Mouse (Mus musculus) thymus, adult 2 months (tissue): Measurements from ENCODE around the gene Olfml2b.

Experiments used
- CTCF ChIP-seq: fragments of 200-500 bp; IDR thresholded peaks from 2 replicates; pipeline ENCODE4 v1.5.1; 2012; ENCODE audit warnings: mild to moderate bottlenecking, control low read depth, low read length, moderate library complexity, borderline replicate concordance; ENCODE audit not compliant: control insufficient read depth, poor library complexity, insufficient read depth; ENCODE audit errors: extremely low read depth
- POLR2A ChIP-seq: fragments of 200-500 bp; IDR thresholded peaks from 2 replicates; pipeline ENCODE4 v1.6.1; 2012; ENCODE audit warnings: mild to moderate bottlenecking, low read length, control low read depth, moderate library complexity; ENCODE audit not compliant: control insufficient read depth, poor library complexity, insufficient read depth; ENCODE audit errors: extremely low read depth

DNA sequence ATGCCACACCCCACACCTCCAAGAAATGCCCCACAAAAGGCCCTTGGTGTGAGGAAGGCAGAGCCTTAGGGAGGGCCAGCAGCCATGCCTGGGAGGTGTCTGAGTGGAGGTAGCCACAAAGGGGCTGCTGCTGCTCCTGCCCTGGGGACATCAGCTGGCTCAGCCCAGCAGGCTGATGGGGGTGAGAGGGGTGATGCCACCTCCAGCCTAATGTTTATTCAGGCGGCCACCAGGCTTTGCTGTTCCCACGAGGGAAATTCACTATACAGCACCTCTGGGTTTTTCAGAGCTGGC lies 12.8 kb downstream of the Olfml2b start:
- TF ChIP-seq CTCF (no peak), POLR2A (no peak)
